In genomic region chr10:79989870-79990269, GRCm38 (mm10) we compare ENCODE assay signal across 8 mouse cellular contexts. TPM values are rescaled to one million over a fixed set of nuclear protein-coding genes. Genes with fewer than 3 reads are reported as not detected.
DNase-seq lines count a peak whose midpoint lies in the region; ATAC-seq and TF ChIP-seq lines count a peak whose summit lies in the region.

No protein-coding gene starts in this region.

- no peaks in the 10 kb centered on the region for H3K9me3 ChIP-seq in heart, embryonic 15.5 days (replicated peaks)
- H3K9me3 ChIP-seq in embryonic facial prominence, embryonic 14.5 days (ENCODE audit: control insufficient read depth, low read length), result 0 out of 2 replicates have a peak, but pooled peaks cover 5% of the 10 kb centered on the region
- H3K9me3 ChIP-seq in limb, embryonic 14.5 days (ENCODE audit: control insufficient read depth, low read length), result no peaks in the 10 kb centered on the region
- H3K9me3 ChIP-seq in neural tube, embryonic 11.5 days (ENCODE audit: control insufficient read depth, low read length), result peaks cover 5% of the 10 kb centered on the region; the same call in 1 of the 2 replicates

- no peak for ATAC-seq in heart, embryonic 15.5 days (replicated peaks; ENCODE audit: insufficient number of reproducible peaks, insufficient read depth, low FRiP score, low read depth)
- ATAC-seq in embryonic facial prominence, embryonic 14.5 days (ENCODE audit: low read depth), result no peak
- no peak for ATAC-seq in limb, embryonic 14.5 days (ENCODE audit: low FRiP score, low read depth)
- ATAC-seq in neural tube, embryonic 11.5 days (ENCODE audit: insufficient read depth, low FRiP score, low TSS enrichment), result no peak
- ATAC-seq in erythroblast, adult 5-6 weeks (replicated peaks; ENCODE audit: low FRiP score, poor library complexity, severe bottlenecking), result no peak

- no peaks in the 10 kb centered on the region for H3K27me3 ChIP-seq in heart, embryonic 15.5 days
- no peaks in the 10 kb centered on the region for H3K27me3 ChIP-seq in embryonic facial prominence, embryonic 14.5 days (replicated peaks; ENCODE audit: control insufficient read depth, insufficient read depth, low read length)
- no peaks in the 10 kb centered on the region for H3K27me3 ChIP-seq in limb, embryonic 14.5 days (ENCODE audit: control insufficient read depth, insufficient read depth, low read length)
- peaks cover 32% of the 10 kb centered on the region for H3K27me3 ChIP-seq in neural tube, embryonic 11.5 days (ENCODE audit: control insufficient read depth, insufficient read depth, low read length)

- peak overlapping the region; percentile 75 for H3K4me2 ChIP-seq in heart, embryonic 15.5 days
- peak overlapping the region; percentile 97 for H3K4me2 ChIP-seq in embryonic facial prominence, embryonic 14.5 days (ENCODE audit: low read depth, low read length)
- peak overlapping the region; percentile 72 for H3K4me2 ChIP-seq in limb, embryonic 14.5 days (replicated peaks; ENCODE audit: low read depth, low read length, severe bottlenecking)
- peak overlapping the region; percentile 47 for H3K4me2 ChIP-seq in neural tube, embryonic 11.5 days (ENCODE audit: low read depth)

- no peak for DNase-seq in heart, adult 9 months (ENCODE audit: low spot score in 2 of 2)
- DNase-seq in embryonic facial prominence, embryonic 14.5 days (ENCODE audit: low spot score), result no peak
- no peak for DNase-seq in limb, embryonic 14.5 days (ENCODE audit: low spot score)
- no peak for DNase-seq in neural tube, embryonic 11.5 days (ENCODE audit: low spot score)
- DNase-seq in layer of hippocampus, adult 11-12 months (ENCODE audit: low spot score), result no peak
- DNase-seq in gastrocnemius, adult 8-10 months (ENCODE audit: low spot score in 2 of 2), result no peak

- WGBS in heart, embryonic 15.5 days, result 14% methylated on average over 15 of the region's 15 CpGs
- WGBS in embryonic facial prominence, embryonic 14.5 days, result 11% methylated on average over 14 of the region's 15 CpGs
- 5% methylated on average over 14 of the region's 15 CpGs for WGBS in limb, embryonic 14.5 days
- WGBS in neural tube, embryonic 11.5 days, result 17% methylated on average over 15 of the region's 15 CpGs

- H3K36me3 ChIP-seq in heart, embryonic 15.5 days, result peaks cover 41% of the 10 kb centered on the region
- H3K36me3 ChIP-seq in embryonic facial prominence, embryonic 14.5 days (ENCODE audit: control insufficient read depth, insufficient read depth, low read length), result peaks cover 42% of the 10 kb centered on the region
- H3K36me3 ChIP-seq in limb, embryonic 14.5 days (ENCODE audit: control insufficient read depth, insufficient read depth, low read length), result peaks cover 41% of the 10 kb centered on the region
- no peaks in the 10 kb centered on the region; the same call in 1 of the 2 replicates for H3K36me3 ChIP-seq in neural tube, embryonic 11.5 days (ENCODE audit: control insufficient read depth, insufficient read depth, low read length)

- peak overlapping the region; percentile 74 for H3K4me3 ChIP-seq in heart, embryonic 15.5 days
- H3K4me3 ChIP-seq in embryonic facial prominence, embryonic 14.5 days (ENCODE audit: low read depth, low read length), result peak overlapping the region; percentile 82
- H3K4me3 ChIP-seq in limb, embryonic 14.5 days (replicated peaks; ENCODE audit: low read length), result peak overlapping the region; percentile 73
- H3K4me3 ChIP-seq in neural tube, embryonic 11.5 days (ENCODE audit: low read depth, low read length), result peak overlapping the region; percentile 55

- H3K9ac ChIP-seq in heart, embryonic 15.5 days, result peak overlapping the region; percentile 82
- H3K9ac ChIP-seq in embryonic facial prominence, embryonic 14.5 days (ENCODE audit: low read depth, low read length), result peak overlapping the region; percentile 86
- H3K9ac ChIP-seq in limb, embryonic 14.5 days (ENCODE audit: low read depth, low read length, severe bottlenecking), result peak overlapping the region; percentile 38
- H3K9ac ChIP-seq in neural tube, embryonic 11.5 days (ENCODE audit: low read length), result peak overlapping the region; percentile 37

- H3K27ac ChIP-seq in heart, embryonic 15.5 days, result peak overlapping the region; percentile 92
- H3K27ac ChIP-seq in embryonic facial prominence, embryonic 14.5 days (replicated peaks; ENCODE audit: low read depth, low read length), result peak overlapping the region; percentile 12; the same call in 1 of the 2 replicates
- no peak overlapping the region for H3K27ac ChIP-seq in limb, embryonic 14.5 days (replicated peaks; ENCODE audit: low read depth, low read length)
- no peak overlapping the region for H3K27ac ChIP-seq in neural tube, embryonic 11.5 days (ENCODE audit: low read depth, low read length)

- H3K4me1 ChIP-seq in heart, embryonic 15.5 days (replicated peaks), result peaks cover 58% of the 10 kb centered on the region
- peaks cover 34% of the 10 kb centered on the region for H3K4me1 ChIP-seq in embryonic facial prominence, embryonic 14.5 days (ENCODE audit: control insufficient read depth, insufficient read depth, low read length)
- peaks cover 32% of the 10 kb centered on the region for H3K4me1 ChIP-seq in limb, embryonic 14.5 days (ENCODE audit: control insufficient read depth, insufficient read depth, low read length)
- H3K4me1 ChIP-seq in neural tube, embryonic 11.5 days (ENCODE audit: control insufficient read depth, insufficient read depth, low read length), result peaks cover 7% of the 10 kb centered on the region; the same call in 1 of the 2 replicates

- no peak for TF ChIP-seq POLR2A in limb, embryonic 14.5 days (IDR thresholded peaks at IDR 0.05; ENCODE audit: borderline replicate concordance, extremely low read depth, insufficient read depth, insufficient read length)

RNA-seq across cellular contexts. Expression of gene Cnn2, which starts 1.5 kb away (rescaled TPM):
- 208 and 243 TPM in 2 replicates for polyA plus RNA-seq in heart, embryonic 15.5 days (2015; fragmentation: Nextera tagmentation; extraction: Ambion mirVana)
- 293 and 304 TPM in 2 replicates for polyA plus RNA-seq in embryonic facial prominence, embryonic 14.5 days (2014; fragmentation: Nextera tagmentation; extraction: Ambion mirVana)
- polyA plus RNA-seq in limb, embryonic 14.5 days (2012; rRNA removed), result 133 and 173 TPM in 2 replicates
- 273 and 290 TPM in 2 replicates for polyA plus RNA-seq in limb, embryonic 14.5 days (2014; fragmentation: Nextera tagmentation; extraction: Ambion mirVana)
- polyA plus RNA-seq in neural tube, embryonic 11.5 days (2014; fragmentation: Nextera tagmentation; extraction: Ambion mirVana), result 167 and 187 TPM in 2 replicates
- total RNA-seq in erythroblast, adult 5-6 weeks (2015; ENCODE audit: low replicate concordance), result 33.8 and 46.6 TPM in 2 replicates
- total RNA-seq in erythroblast, adult 5-6 weeks (2017; ENCODE audit: low replicate concordance), result 30.0 and 73.0 TPM in 2 replicates
- 1 to 10 TPM; 2.7 to 5.3 (median 4.3) TPM for total RNA-seq in gastrocnemius, adult 8-10 months (2022)

RNA-seq across cellular contexts. Expression of gene Tmem259, which starts 5.7 kb away (rescaled TPM):
- 16.2 and 19.6 TPM in 2 replicates for polyA plus RNA-seq in heart, embryonic 15.5 days (2015; fragmentation: Nextera tagmentation; extraction: Ambion mirVana)
- polyA plus RNA-seq in embryonic facial prominence, embryonic 14.5 days (2014; fragmentation: Nextera tagmentation; extraction: Ambion mirVana), result 20.6 and 22.3 TPM in 2 replicates
- polyA plus RNA-seq in limb, embryonic 14.5 days (2012; rRNA removed), result 260 and 379 TPM in 2 replicates
- 24.5 and 25.2 TPM in 2 replicates for polyA plus RNA-seq in limb, embryonic 14.5 days (2014; fragmentation: Nextera tagmentation; extraction: Ambion mirVana)
- polyA plus RNA-seq in neural tube, embryonic 11.5 days (2014; fragmentation: Nextera tagmentation; extraction: Ambion mirVana), result 16.1 and 17.7 TPM in 2 replicates
- 13.6 and 29.6 TPM in 2 replicates for total RNA-seq in erythroblast, adult 5-6 weeks (2015; ENCODE audit: low replicate concordance)
- total RNA-seq in erythroblast, adult 5-6 weeks (2017; ENCODE audit: low replicate concordance), result 12.8 and 22.6 TPM in 2 replicates
- 10 to 100 TPM; 67.9 to 81.4 (median 74.4) TPM for total RNA-seq in gastrocnemius, adult 8-10 months (2022)

RNA-seq across cellular contexts. Expression of gene Abca7, which starts 6.4 kb away (rescaled TPM):
- 2.1 and 3.9 TPM in 2 replicates for polyA plus RNA-seq in heart, embryonic 15.5 days (2015; fragmentation: Nextera tagmentation; extraction: Ambion mirVana)
- polyA plus RNA-seq in embryonic facial prominence, embryonic 14.5 days (2014; fragmentation: Nextera tagmentation; extraction: Ambion mirVana), result 2.5 and 2.8 TPM in 2 replicates
- 6.2 and 8.0 TPM in 2 replicates for polyA plus RNA-seq in limb, embryonic 14.5 days (2012; rRNA removed)
- 2.2 and 2.4 TPM in 2 replicates for polyA plus RNA-seq in limb, embryonic 14.5 days (2014; fragmentation: Nextera tagmentation; extraction: Ambion mirVana)
- 4.3 and 7.0 TPM in 2 replicates for polyA plus RNA-seq in neural tube, embryonic 11.5 days (2014; fragmentation: Nextera tagmentation; extraction: Ambion mirVana)
- total RNA-seq in erythroblast, adult 5-6 weeks (2015; ENCODE audit: low replicate concordance), result 14.4 and 18.2 TPM in 2 replicates
- 19.4 and 27.7 TPM in 2 replicates for total RNA-seq in erythroblast, adult 5-6 weeks (2017; ENCODE audit: low replicate concordance)
- total RNA-seq in gastrocnemius, adult 8-10 months (2022), result 1 to 10 TPM; 7.3 to 8.6 (median 8.1) TPM

RNA-seq across cellular contexts. Expression of gene Grin3b, which starts 19.4 kb away (rescaled TPM):
- polyA plus RNA-seq in heart, embryonic 15.5 days (2015; fragmentation: Nextera tagmentation; extraction: Ambion mirVana), result 0.24 and 0.28 TPM in 2 replicates
- 0.37 and 0.56 TPM in 2 replicates for polyA plus RNA-seq in embryonic facial prominence, embryonic 14.5 days (2014; fragmentation: Nextera tagmentation; extraction: Ambion mirVana)
- polyA plus RNA-seq in limb, embryonic 14.5 days (2012; rRNA removed), result 0.72 and 0.76 TPM in 2 replicates
- 0.23 and 0.55 TPM in 2 replicates for polyA plus RNA-seq in limb, embryonic 14.5 days (2014; fragmentation: Nextera tagmentation; extraction: Ambion mirVana)
- 0.16 and 0.30 TPM in 2 replicates for polyA plus RNA-seq in neural tube, embryonic 11.5 days (2014; fragmentation: Nextera tagmentation; extraction: Ambion mirVana)
- total RNA-seq in erythroblast, adult 5-6 weeks (2015; ENCODE audit: low replicate concordance), result not detected in 2 replicates
- total RNA-seq in erythroblast, adult 5-6 weeks (2017; ENCODE audit: low replicate concordance), result not detected in 2 replicates
- under 1 TPM; 0.13 to 0.52 (median 0.36) TPM for total RNA-seq in gastrocnemius, adult 8-10 months (2022)

RNA-seq across cellular contexts. Expression of gene Arhgap45, which starts 26.6 kb away (rescaled TPM):
- 4.7 and 14.4 TPM in 2 replicates for polyA plus RNA-seq in heart, embryonic 15.5 days (2015; fragmentation: Nextera tagmentation; extraction: Ambion mirVana)
- 4.4 and 6.4 TPM in 2 replicates for polyA plus RNA-seq in embryonic facial prominence, embryonic 14.5 days (2014; fragmentation: Nextera tagmentation; extraction: Ambion mirVana)
- 12.8 and 14.4 TPM in 2 replicates for polyA plus RNA-seq in limb, embryonic 14.5 days (2012; rRNA removed)
- 3.4 and 5.7 TPM in 2 replicates for polyA plus RNA-seq in limb, embryonic 14.5 days (2014; fragmentation: Nextera tagmentation; extraction: Ambion mirVana)
- 4.6 and 4.9 TPM in 2 replicates for polyA plus RNA-seq in neural tube, embryonic 11.5 days (2014; fragmentation: Nextera tagmentation; extraction: Ambion mirVana)
- total RNA-seq in erythroblast, adult 5-6 weeks (2015; ENCODE audit: low replicate concordance), result 23.1 and 31.6 TPM in 2 replicates
- total RNA-seq in erythroblast, adult 5-6 weeks (2017; ENCODE audit: low replicate concordance), result 28.6 and 35.8 TPM in 2 replicates
- 1 to 10 TPM in 2 of 4 experiments, under 1 TPM in 2; 0.48 to 1.3 (median 0.84) TPM for total RNA-seq in gastrocnemius, adult 8-10 months (2022)

Comparison
In these comparisons a context has a peak if more than half of its experiments do, and no peak if none do; other contexts are left out.
1. H3K27ac ChIP-seq: peak in heart, embryonic 15.5 days (single experiment) and embryonic facial prominence, embryonic 14.5 days (single experiment); none in limb, embryonic 14.5 days (single experiment) and neural tube, embryonic 11.5 days (single experiment).
2. H3K4me2 ChIP-seq: peak in every context shown above with its lines; median percentile 97 in embryonic facial prominence, embryonic 14.5 days; 75 in heart, embryonic 15.5 days; 72 in limb, embryonic 14.5 days; 47 in neural tube, embryonic 11.5 days.
3. Peak in every context shown above with its lines, with median percentiles within 50 percentile points of each other: H3K4me3 ChIP-seq and H3K9ac ChIP-seq.